Mouse (Mus musculus) kidney, adult 2 months (tissue): ENCODE results near the gene 2610318N02Rik.

Experiments
- CTCF ChIP-seq: fragments of 200-500 bp; conservative IDR thresholded peaks from 2 replicates; pipeline ENCODE4 v1.5.1; 2011; ENCODE audit warnings: low read depth, mild to moderate bottlenecking, control low read depth, low read length, moderate library complexity, mixed read lengths; ENCODE audit not compliant: insufficient read depth, insufficient read length
- POLR2A ChIP-seq: fragments of 200-500 bp; IDR thresholded peaks from one replicate; pipeline ENCODE4 v1.6.1; 2011; ENCODE audit warnings: low read depth, low read length, control low read depth

DNA sequence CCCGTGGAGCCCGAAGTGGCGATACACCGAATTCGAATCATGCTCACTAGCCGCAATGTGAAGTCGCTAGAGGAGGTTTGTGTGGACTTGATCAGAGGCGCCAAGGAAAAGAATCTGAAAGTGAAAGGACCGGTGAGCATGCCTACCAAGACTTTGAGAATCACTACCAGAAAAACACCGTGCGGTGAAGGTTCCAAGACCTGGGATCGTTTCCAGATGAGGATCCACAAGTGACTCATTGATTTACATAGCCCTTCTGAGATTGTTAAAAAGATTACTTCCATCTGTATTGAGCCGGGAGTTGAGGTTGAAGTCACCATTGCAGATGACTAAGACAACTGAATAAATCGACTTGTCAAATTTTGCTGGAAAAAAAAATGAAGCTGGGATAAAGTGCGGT, 12.4 kb upstream of the 2610318N02Rik start:
- TF ChIP-seq CTCF (no peak), POLR2A (no peak)
